In the genomic region with DNA sequence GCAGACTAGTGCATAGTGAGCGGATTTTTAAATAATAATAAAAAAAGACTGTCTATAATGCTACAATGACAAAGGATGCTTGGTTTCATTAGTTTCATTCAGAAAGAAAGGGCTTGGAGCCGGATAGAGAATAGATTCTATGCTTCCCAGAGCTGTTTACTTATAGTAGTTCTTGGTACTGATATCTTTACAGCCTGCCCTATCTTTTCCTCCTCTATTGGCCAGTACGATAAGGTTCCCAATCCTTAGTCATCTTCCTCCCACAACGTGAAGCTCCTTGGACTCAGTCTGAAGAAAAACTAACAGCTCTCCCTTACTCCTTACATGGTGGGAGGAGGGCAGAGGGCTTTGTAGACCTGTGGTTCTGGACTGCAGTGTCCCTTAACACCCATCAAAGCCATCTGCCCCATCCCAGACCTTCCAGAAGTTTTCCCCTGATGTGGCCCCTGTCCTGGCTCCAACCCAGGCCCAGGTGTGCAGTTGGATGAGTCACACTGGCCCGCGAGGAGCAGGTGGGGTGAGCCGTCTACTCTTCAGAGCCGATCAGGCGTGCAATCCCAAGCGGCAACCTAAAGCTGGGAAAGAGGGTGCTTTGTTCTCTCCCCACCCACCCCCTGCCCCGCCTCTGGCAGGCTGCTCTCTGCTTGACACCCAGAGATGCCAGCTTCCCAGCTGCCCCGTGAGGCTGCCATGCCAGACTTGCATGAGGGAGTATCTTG, we compare ENCODE assay signal across 9 mouse cellular contexts.
DNase-seq lines count a peak whose midpoint lies in the region; ATAC-seq lines count a peak whose summit lies in the region.
"Had no signal": no experiment of that assay in that cellular context is flagged by ENCODE, and none has a peak within 500 bp of the region (broad histone marks: within the 10 kb centered on the region; RNA-seq: fewer than 3 reads in every experiment).

No protein-coding gene starts in this region.

- no peak overlapping the region for H3K27ac ChIP-seq in forebrain, embryonic 16.5 days (ENCODE audit: low read length)

- H3K4me2 ChIP-seq in forebrain, embryonic 16.5 days (ENCODE audit: low read length): peak overlapping the region; percentile 13; the same call in 1 of the 2 replicates

- peak; percentile 81 for ATAC-seq in forebrain, embryonic 16.5 days
- ATAC-seq in megakaryocyte progenitor cell, adult 5-6 weeks (replicated peaks; ENCODE audit: poor library complexity): no peak

- WGBS in forebrain, embryonic 16.5 days: 28% methylated on average over 12 of the region's 12 CpGs

- peaks cover 6% of the 10 kb centered on the region for H3K4me1 ChIP-seq in forebrain, embryonic 16.5 days (replicated peaks; ENCODE audit: control insufficient read depth, insufficient read depth, low read length)

- H3K4me3 ChIP-seq in forebrain, embryonic 16.5 days (replicated peaks; ENCODE audit: low read length): no peak overlapping the region

- H3K9ac ChIP-seq in forebrain, embryonic 16.5 days (replicated peaks; ENCODE audit: low read depth, low read length): no peak overlapping the region; the same call in 1 of the 2 replicates

- no peaks in the 10 kb centered on the region for H3K36me3 ChIP-seq in forebrain, embryonic 16.5 days (ENCODE audit: control insufficient read depth, insufficient read depth)
- H3K36me3 ChIP-seq: G1E had no signal

- H3K27me3 ChIP-seq in forebrain, embryonic 16.5 days (replicated peaks; ENCODE audit: control insufficient read depth, insufficient read depth, low read length): no peaks in the 10 kb centered on the region; the same call in 1 of the 2 replicates

- H3K9me3 ChIP-seq in forebrain, embryonic 16.5 days (ENCODE audit: control insufficient read depth, low read length): no peaks in the 10 kb centered on the region

- peak; percentile 27 for DNase-seq in layer of hippocampus, adult 11-12 months (ENCODE audit: low spot score)
- DNase-seq in layer of hippocampus, adult 18-20 months (ENCODE audit: low spot score in 2 of 2): no peak
- DNase-seq in right cerebral cortex, postnatal 4 days: peak; percentile 10
- DNase-seq in right cerebral cortex, postnatal 25 days: no peak
- no peak for DNase-seq in urinary bladder, adult 2 months (ENCODE audit: low spot score)
- DNase-seq: adrenal gland, postnatal 14 days had no signal

Comparison
In these comparisons a context has a peak if more than half of its experiments do, and no peak if none do; other contexts are left out.
1. DNase-seq: peak in layer of hippocampus, adult 11-12 months (single experiment) and right cerebral cortex, postnatal 4 days (single experiment); none in layer of hippocampus, adult 18-20 months (0 of 2), right cerebral cortex, postnatal 25 days (single experiment) and urinary bladder, adult 2 months (single experiment).